Mouse (Mus musculus): Measurements from ENCODE around the gene Sergef.
"Not testable (repeated sequence)": the region's sequence is repeated elsewhere in the genome, so short reads cannot be mapped to it uniquely, and the experiment has no call there.

Gene Sergef

DNA sequence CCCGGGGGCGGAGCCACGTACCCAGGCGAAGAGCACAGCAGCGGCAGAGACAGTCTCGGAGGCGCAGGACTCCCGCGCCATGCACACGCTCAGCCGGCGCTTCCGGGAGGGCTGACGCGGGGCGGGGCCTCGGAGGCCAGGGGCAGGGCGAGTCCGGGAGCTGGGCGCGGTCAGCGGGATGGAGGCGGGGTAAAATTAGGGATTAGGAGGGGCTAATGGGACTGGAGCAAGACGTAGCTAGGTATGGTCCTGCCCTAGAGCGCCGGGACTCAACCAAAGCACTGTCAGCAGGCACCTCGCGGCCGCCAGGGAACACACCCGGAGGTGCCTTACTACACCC is at the start of gene Sergef:
Gene Sergef (minus strand): TSS at position 116 of the 340 bp plus-strand sequence.
- no peak for DNase-seq

DNA sequence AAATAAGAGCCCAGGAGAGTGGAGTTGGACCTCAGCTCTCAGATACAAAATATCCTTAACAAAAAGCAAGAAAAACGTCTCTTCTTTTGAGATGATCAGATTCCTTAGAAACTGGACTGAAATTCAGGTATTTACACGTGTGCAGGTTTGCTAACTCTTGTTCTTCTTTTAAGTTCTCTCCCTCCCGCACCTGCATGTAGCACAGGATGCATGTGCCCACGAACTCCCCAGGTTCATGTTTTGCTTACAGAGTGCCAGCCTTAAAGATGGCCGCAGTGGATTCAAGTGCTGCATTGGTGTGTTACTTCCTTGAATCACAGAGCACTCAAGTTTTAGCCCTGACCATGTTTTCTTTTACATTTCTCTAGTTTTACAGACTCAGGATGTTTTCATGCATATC is 47.2 kb upstream of the Sergef start:
- DNase-seq: peak in 1 of 2 experiments; percentile 7

DNA sequence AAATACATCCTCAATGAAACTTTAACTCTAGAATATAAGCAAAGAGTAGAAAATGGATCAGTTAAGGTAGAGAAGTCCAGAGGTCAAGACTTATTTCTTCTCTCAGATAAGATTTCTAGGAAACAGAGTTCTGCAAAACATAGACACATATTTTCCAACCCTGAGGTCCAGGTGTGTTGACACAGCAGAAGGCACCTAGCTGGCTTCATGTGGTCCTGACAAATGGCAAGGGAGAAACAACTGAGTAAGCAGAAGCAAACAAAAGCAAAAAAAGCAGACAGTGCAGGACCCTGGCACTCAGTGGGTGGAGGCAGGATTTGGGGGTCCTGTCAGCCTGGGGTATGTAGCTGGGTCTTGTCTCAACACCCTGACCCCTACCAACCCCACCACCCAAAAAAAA is 41.1 kb upstream of the Sergef start:
- no peak for DNase-seq

DNA sequence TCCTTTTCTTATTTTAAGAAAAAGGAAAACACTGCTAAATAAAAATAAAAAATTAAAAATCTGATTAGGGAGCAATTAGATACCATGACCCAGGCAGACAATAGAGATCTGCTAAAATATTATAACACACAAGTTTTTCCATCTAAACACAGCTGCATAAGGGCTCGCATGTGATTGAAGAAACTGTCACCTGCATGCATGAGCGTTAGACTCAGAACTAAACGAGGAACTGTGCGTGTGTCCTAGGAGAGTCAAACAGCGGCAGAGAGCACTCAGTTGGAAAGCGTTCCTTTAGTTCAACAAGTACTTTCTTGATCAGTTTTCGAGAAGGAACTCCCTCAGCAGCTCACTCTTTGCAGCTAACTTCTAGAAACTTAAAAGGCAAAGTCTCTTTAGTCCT is 39.4 kb upstream of the Sergef start:
- DNase-seq: not testable (repeated sequence)

DNA sequence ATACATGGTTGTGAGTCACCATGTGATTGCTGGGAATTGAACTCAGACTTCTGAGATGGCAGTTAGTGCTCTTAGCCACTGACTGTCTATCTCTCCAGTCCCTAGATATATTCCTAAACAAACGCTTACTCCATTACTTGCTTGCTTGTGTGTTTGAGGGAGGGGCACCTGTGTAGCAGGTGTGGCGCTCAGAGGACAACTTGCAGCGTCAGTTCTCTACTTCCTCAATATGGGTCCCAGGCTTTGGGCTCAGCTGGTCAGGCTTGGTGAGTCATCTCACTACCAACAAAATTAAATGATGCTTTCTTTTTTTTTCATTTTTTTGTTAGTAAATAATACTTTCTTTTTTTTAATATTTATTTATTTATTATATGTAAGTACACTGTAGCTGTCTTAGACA is 38.8 kb upstream of the Sergef start:
- DNase-seq: no peak

DNA sequence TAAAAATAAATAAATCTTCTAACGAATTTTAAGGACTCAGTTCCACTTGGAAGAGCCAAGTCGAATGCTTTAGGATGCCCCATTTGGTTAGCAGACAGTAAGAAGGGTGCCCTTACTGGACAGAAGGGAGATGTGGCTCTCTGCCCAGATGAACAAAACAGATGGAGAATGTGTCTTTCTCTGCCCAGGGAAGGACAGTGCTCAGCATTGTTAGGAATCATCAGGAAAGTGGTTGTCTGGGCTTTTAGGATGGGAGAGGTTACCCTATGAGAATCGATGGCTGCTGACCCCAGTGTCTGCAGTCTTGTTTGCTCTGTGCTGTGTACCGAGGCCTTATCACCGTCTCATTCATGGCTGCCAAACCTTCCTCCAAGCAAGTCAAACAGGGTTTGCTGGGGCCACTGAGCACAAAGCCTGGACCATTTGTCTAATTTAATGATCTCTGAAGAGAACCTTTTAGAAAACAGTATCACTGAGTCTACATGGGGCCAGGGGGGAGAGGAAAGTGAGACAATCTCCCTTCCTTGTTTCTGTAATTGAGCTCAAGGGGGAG is 37.3 kb upstream of the Sergef start:
- no peak for DNase-seq

DNA sequence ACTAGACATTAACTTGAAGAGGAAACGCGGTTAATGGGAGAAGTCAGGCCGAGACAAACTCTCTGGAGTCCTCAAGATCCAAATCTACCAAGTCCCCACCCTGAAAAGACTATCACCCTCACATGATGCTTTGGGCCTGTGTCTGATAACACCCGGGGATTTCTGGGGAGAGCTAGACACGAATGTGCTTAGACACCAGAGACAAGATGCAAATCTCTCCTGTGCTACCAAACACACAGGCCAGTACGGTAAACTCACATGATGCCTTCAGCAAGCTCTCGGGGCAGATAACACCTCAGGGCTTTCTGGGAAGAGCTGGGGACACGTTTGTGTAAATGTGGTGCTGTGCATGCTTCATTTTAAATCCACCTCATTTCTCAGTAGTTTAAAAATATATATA is 36.3 kb upstream of the Sergef start:
- no peak for DNase-seq

DNA sequence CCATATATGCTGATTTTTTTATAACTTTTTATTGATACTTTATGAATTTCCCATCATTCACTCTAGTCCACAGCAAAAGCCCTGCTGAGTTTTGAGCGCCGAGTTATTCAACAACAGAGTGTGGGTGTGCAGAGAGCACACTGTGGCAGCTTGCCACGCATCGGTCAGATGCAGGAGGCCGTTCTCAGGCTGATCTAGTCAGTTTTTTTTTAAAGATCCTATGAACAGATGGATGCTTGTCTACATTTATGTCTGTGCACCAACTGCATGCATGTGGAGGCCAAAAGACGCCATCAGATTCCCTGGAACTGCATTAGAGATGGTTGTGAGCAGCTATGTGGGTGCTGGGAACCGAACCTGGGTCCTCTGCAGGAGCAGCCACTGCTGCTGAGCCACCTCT is 35.5 kb upstream of the Sergef start:
- no peak for DNase-seq

DNA sequence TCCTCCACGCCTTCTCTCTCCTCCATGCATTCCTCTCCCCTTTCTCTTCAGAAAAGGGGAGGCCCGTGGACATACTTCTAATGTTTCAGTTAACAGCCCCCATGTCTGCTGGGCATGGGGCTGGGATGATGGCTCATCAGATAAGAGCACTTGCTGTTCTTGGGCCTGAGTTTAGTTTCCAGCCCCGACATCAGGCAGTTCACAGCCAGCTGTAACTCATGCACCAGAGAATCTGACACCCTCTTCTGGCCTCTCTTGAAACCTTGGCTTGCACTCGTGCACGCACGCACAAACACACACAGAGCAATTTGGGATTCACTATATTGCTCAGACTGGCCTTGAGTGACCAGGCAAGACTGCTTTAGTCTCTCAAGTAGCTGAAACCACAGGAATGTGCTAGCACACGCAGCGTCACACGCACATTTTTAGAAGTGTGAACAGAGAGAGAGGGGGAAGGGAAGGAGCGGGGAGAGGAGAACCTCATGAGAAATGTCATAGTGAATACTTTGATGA is 32.6 kb upstream of the Sergef start, which contains the start of gene Tph1:
Gene Tph1 (minus strand): TSS at position 378 of the 513 bp plus-strand sequence.
- DNase-seq: no peak

DNA sequence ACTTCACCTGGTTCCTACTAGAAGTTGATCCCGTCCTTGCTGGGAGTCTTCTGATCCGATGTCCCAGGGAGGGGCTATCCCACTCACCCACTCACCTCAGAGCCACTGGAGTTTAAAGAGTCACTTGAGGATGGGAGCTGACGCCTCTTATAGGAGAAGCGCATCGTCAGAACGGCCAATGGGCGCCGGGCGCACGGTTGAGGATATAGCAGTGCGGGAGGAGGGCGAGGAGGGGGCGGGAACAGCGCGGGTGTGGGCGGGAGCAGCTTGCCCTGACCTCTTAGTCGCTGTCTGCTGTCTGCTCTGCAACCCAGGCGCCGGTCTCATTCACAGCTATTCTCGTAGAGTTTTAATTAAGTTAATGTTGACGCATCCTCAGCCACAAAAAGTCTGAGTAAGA is 27.6 kb upstream of the Sergef start:
- DNase-seq: no peak

DNA sequence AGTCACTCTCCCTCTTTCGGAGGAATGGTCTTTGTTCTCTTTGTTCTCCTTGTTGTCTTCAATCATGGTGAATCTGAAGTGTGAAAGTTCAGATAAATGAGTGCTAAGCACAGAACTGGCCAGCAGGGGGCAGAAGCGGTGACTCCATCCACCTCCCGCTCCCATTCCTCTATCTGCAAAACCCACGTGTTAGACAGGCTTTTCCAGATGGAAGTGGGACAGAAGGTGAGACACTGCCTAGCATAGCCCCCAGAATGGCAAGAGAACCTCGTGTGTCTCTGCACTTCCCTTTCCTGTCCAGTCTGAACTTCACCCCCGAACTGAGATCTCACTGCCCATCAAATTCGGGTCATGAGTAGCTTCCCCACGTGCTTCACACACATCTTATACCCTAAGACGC is 25.6 kb upstream of the Sergef start:
- no peak for DNase-seq

DNA sequence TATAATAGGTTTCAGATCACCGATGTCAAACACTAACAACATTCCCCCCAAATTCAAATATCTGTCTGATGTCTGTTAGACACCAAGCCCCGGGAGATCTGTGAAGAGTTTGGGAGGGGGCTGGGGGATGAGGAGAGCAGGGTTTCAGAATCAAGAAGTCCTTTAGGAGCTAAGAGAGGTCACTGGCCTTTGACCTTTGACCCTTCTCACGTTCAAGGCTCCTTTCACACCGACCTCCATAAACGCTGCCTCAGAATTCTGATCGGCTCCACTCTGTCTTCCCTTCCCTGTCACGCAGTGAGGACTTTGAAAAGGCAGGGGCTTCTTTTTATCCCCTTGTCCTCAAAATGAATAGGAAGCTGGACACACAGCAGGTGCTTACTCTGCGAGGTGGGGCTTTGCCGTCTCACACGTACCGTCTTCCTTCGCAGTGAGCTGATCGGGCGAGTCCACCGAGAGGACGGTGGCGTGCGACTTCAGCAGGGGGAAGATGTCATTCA is 22.0 kb upstream of the Sergef start:
- DNase-seq: no peak

DNA sequence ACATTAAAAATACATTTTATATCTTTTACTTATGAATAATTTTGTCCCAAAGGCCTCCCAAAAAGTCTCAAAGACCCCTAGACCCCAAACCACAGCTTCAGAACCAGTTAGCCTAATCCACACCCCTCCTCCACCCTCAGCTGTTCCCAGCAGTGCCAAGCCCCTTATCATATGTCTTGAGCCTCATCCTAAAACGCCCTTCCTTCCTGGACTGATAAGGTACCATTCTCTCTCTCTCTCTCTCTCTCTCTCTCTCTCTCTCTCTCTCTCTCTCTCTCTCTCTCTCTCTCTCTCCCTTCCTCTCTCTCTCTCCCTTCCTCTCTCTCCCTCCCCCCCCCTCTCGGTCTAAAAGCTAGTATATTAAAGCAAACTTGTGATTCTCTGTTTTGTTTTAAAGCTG is 12.7 kb upstream of the Sergef start:
- no peak for DNase-seq

DNA sequence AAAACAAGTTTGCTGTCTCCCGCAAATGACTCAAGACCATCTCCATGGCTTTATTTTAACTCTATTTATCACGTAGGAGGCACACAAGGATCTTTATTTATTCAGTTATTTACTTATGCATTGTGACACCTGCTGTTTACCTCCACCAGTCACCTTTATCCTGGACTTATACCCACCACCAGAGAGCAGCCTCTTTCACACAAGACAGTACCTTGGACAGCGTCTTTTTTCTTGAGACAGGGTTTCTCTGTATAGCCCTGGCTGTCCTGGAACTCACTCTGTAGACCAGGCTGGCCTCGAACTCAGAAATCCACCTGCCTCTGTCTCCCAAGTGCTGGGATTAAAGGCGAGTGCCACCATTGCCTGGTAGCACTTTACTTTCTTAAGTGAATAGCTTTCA is 10.6 kb upstream of the Sergef start:
- DNase-seq: not testable (repeated sequence)

DNA sequence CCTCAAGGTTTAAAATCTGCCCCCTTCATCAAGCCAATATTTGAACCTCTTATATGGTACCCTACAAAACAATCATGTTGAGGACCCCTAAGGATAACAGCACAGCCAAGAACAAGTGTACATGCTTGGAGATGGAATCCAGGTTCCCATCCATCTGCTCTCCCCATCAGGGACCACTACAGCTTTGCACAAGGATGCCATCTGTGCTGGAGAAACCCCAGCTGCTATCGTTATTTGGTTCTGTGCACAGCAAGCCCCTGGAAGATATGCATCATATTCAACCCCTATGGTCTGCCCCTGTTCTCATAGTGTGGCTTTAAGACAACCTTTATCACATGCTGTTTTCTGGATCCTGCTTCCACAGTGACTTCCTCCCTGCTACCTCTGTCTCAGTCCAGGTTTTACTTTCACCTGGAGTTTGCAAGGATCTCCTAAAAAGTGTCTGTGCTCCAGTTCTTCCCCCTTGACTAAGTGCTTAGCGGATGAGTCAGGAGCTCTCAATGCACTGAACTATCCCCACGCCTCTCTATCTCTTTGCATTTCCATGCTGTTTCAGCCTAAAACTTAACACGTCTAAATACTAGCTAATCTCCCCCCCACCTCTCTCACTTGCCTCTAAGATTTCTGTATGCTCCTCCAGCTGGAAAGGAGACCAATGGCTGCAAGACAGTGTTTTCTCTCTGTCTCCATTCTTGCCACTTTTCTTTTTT is 9.0 kb upstream of the Sergef start:
- no peak for DNase-seq

DNA sequence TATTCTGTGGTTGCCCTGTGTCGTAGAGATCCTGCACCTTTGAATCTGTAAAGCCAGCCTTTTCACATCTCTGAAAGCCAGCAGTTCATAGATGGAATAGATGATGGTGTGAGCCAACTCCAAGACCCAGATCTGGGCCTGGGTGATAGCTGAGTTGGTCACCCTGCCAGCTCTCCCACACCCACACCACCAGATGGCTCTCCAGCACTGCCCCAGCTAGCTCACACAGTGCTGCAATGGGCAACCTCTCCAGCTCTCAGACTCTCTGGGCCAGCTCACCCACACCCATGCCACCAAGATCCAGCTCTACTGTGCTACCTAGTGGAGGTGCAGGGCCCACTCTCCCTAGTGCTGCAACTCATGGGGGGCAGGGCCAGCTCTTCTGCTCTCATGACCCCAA is 3.6 kb upstream of the Sergef start:
- no peak for DNase-seq

DNA sequence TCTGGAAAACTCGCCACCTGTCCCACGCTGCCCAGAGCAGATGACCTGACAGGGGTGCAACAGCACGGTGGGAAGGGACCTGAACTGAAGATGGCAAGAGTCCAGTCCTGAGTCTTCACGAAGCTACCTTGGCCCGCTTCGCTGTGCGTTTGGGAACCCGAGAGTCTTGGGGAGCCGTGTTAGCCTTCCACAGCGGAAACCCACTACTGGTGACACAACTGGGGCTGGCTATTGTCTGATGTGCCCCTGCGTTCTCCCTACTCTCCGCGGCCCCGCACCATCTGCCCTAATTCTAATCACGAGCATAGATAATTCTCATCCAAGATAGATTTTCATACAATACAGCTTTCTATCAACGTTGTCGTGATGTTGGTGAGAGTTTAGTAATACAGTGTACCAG is 455 bp upstream of the Sergef start:
- no peak for DNase-seq

DNA sequence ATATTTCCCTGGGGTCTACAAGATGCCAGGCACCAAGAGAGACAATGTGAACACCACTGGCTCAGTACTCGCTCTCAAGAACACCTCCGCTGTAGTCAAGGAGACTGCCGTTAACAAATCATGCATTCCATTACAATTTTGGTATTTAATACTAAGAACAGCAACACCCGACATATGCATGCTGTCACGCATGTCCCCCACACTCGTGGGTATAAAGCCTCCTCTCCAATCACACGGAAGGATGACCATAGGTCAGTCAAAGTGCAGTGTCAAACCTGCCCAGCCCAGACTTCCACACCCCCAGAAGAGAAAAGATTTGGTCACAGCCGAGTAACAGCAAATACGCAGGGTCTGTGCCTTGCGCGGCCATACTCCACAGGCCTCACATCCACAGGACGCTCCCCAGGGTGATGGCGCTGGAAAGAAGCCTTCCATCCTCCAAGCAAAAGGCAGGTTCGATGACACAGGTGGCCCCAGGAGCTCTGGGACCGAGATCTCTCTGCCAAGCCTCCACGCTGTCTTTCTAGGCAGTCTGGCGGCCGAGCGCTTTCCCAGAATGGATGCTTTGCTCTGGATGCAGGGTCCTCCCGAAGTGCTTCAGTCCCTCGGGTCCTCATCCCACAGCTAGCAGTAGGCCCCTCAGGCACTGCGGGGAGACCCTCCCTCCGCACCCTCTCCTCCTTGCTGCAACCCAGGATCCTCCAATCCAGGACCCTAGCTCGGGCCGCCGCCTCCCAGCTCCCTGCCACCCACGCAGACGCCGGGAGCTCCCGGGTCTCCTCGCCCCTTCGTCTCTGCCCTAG is 517 bp downstream of the Sergef start:
- DNase-seq: peak; percentile 82 to 85

DNA sequence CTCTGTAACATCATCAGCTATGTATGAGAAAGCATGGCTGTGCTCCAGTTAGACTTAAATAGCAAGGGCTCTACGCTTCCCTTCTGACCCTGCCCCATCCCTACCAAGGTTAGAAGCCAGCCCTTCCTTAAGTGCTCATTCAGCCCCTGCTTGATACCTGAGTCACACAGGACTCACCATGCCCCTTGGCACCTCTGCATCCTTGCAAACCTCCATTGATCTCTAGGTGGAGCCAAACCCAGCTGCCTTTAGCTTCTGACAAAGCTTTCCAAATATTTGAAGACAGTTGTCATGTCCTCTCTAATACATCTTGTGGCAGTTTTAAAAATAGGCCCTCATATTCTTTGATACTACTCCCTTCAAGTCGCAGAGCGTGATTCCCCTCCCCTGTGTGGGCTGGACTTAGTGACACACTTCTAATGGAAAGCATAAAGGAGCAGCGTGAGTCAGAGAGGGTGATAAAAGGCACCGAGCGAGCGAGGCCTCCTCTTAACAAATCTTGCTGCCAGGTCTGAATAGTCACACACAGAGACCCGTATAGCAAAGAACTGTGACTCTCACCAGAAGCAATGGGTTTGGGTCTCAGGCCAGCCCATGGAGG is 11.1 kb downstream of the Sergef start:
- no peak for DNase-seq

DNA sequence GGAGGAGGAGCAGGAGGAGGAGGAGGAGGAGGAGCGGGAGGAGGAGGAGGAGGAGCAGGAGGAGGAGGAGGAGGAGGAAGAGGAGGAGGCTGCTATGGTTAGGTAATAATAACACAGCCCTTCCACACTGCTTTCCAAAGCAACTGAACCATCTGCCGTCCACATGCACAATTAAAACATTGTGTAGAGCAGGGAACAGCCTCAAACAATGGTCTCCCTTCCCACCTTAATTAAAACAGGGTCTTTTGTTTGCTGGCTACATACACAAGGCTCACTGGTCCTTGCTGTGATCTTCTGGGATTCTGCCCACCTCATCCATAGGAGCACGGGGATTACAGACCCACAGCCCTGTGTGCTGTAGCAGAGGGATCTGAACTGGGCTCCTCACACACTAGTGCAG is 15.6 kb downstream of the Sergef start:
- DNase-seq: no peak

DNA sequence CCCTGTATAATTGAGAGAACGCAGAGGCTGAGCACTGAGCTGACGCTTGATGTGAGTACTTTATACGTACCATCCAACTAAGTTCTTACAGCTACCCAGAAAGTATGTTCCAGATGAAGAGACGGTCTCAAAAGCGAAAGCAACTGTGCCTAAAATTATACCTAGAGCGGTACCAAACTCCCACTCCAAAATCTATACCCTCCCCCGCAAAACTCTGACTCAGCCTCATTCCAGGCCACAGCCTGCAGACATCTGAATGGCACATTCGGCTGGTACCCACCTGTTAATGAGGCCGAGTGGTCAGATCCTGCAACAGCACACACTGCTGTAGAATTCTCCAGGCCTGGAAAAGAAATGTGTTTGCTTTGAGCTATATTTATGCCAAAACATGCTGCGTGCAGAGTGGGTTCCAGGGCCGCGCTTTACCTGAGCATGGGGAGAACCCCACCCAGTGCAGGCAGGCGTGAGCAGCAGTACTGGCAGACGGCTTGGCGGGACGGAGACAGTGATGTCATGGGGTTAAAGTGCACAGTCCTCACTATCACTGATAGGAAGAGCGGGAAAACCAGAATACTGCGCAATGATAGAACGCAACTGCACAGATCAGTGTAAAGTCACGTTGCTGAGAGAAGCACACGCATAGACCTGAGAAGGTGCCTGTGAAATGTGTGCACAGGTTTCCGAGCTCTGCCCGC is 21.0 kb downstream of the Sergef start:
- DNase-seq: no peak

DNA sequence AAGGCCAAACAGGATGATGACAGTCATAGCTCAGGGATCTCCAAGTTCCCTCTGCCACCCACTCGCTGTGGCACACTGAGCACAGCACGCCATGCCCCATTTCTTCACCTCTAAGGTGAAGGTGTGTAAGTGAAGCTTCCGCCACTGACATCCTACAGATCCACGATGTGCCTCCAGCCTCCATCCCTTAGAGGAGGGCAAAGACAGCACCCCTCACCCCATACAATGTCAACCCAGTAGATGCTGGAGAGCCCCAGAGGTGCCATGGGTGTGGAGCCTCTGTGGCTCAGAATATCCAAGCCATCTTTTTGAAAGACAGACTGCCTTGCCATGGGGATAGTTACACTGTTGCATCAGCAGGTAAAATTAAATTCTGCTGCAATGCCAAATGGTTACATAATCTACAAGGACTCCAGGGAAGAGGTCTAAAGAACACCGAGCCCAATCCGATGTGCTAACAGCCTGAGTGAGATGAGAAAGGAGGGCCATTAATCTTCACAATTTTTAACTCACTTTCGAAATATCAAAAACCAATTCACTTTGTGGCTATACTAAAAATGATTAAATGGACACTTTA is 23.1 kb downstream of the Sergef start:
- DNase-seq: no peak
